Mouse (Mus musculus) embryo, embryonic 9.5 days (tissue): Measurements from ENCODE around the gene Usp47.
A peak's percentile ranks its signal among the peaks of the same experiment; 100 is the strongest.

Experiments used
- DNase-seq: peaks from one replicate; pipeline ENCODE4 v3.0.0-alpha.2; 2017; ENCODE audit errors: extremely low spot score

Gene Usp47

GRCm38 (mm10) chr7:112121866-112122500 is 98.7 kb downstream of the Usp47 start:
- DNase-seq = peak; percentile 9

DNA sequence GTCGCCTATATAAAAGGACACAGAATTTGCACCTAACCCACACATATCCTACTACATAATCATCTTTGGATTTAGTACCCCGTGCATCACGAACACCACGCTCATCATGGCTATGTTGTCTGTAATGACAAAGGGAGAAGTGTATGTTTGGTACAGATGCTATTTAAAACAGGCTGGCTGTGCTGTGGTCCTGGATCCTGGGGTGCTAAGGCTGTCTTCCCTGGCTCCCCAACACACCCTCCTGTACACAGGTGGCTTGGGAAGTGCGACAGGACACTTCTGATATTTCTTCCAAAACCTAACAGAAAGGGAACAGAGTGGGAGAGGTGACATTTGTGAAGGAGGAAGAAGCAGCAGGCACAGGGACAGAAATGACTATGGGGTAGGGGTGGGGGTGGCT is 100.3 kb downstream of the Usp47 start:
- DNase-seq = no peak

GRCm38 (mm10) chr7:112125625-112126260 is 102.4 kb downstream of the Usp47 start:
- no peak for DNase-seq

GRCm38 (mm10) chr7:112127085-112127637 is 103.9 kb downstream of the Usp47 start:
- DNase-seq = no peak

DNA sequence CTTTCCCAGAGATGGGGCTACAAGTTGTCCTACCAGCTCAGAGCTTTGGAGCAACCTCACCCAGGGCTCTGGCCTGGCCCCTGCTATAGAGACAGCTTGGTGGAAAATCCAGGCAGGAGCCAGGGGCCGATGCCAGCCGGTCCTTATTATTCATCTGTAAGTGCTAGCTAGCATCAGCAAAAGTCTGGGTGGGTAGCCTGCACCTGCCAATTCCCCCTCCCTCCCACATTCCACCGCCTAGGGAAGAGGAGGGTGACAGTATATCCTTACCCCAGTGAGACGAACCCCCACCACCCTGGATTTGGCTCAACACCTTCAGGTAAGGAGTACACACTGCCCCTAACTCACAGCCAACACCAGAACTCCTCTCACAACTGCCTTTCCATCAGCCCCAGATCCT is 104.7 kb downstream of the Usp47 start:
- no peak for DNase-seq

- no peak for DNase-seq
These were observed 105.5 kb downstream of the Usp47 start for GRCm38 (mm10) chr7:112128810-112129209.

GRCm38 (mm10) chr7:112129851-112130250 is 106.5 kb downstream of the Usp47 start:
- DNase-seq = no peak

DNA sequence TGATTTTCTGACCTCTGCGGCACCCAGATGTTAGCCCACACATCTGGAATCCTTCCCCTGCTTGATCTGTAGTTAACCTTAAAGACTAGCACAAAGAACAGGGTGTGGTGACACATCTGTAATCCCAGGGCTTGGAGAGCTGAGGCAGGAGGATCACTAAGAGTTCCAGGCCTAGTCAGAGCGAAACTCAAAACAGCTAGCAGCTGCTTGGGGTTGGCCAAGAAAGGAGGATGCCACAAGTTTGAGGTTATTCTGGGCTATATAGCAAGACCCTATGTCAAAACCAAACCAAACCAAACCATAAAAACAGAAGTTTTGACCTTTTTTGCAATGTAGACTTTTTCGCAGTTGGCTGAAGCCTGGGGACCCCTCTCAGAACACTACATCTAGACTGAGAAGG is 107.4 kb downstream of the Usp47 start:
- DNase-seq = no peak

DNA sequence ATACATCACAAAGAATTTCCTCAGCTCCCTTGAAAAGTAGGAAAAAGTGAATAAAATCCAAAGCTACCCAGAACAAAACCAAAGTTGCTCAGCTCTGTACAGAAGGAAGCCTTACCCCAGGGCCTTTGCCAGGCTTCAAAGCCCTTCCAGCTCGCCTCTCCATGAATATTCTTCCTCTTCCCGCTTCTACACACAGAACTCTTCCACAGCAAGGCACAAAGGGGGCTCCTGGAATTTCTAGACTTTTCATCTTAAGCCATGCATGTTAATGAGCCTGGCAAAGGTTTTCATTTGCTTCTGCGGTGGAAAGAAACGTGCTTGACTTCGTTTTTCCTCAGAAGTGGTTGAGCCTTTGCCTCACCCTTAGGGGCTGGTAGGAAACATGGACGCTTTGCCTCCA is 108.7 kb downstream of the Usp47 start:
- DNase-seq = no peak

DNA sequence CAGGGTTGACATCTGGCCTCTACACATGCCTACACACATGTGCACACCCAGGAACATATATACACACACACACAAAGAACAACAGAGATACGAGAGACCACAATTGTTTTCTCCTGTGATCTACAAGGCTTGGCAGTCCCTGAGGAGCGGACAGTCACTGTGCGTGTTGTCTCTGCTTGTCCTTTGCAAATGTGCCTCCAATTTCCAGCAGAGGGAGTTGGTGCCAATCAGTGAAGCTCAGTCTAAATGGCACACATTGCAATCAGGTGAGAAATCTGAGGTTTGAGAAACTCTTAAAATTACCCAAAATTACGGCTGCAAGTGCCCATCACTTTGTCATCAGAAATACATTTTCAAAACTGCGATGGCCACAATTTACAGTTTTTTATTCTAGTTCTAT is 110.0 kb downstream of the Usp47 start:
- no peak for DNase-seq

DNA sequence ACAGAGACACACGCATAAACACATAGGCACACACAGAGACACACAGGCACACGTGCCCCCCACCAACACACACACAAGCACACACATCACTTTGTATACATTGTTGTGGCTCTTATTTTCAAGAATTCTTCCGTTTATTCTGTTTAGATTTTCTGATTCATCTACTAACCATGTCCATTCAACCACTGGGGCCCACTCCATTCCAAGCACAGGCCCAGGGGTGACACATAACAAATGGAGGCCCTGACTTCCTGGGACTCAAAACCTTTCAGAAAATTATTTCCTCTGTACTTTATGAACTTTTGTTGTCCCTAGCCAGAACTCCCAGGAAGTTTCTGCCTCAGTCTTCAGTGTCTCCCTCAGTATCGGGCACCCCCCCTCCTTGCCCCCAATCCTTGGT is 111.9 kb downstream of the Usp47 start:
- DNase-seq = no peak

DNA sequence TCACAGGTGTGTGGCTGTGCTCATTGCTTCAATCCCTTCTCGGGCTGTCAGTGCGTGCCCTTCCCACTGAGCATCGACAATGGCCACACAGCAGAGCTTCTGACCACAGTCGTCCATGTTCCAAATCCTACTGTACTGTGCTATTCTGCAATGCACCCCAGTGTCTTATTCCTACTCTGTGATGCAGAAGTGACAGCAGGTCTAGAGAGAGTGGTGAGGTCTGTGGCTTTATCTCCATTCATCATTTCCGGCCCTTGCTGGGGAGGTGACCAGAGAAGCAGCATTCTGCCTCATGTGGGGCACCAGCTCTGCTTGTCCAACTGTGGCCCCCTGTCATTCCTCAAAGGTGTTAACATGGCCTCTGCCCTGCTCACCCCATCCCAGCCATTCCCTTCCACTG is 113.2 kb downstream of the Usp47 start:
- DNase-seq = no peak

DNA sequence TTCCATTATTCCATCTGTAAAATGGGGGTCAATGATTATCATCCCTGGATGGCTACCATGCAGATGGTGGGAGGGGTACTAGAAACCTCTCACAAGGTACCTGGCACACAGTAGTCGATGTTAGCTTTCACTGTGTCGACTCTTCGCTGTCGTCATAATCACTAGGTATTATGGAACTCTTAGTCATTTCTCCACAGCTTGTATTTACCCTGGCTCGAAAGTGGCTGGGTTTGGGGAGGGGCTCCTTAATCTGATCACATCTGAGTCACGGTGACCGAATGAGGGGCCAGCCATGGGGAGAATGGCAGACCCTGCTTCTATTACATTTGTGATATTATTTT is 114.8 kb downstream of the Usp47 start:
- DNase-seq = no peak

DNA sequence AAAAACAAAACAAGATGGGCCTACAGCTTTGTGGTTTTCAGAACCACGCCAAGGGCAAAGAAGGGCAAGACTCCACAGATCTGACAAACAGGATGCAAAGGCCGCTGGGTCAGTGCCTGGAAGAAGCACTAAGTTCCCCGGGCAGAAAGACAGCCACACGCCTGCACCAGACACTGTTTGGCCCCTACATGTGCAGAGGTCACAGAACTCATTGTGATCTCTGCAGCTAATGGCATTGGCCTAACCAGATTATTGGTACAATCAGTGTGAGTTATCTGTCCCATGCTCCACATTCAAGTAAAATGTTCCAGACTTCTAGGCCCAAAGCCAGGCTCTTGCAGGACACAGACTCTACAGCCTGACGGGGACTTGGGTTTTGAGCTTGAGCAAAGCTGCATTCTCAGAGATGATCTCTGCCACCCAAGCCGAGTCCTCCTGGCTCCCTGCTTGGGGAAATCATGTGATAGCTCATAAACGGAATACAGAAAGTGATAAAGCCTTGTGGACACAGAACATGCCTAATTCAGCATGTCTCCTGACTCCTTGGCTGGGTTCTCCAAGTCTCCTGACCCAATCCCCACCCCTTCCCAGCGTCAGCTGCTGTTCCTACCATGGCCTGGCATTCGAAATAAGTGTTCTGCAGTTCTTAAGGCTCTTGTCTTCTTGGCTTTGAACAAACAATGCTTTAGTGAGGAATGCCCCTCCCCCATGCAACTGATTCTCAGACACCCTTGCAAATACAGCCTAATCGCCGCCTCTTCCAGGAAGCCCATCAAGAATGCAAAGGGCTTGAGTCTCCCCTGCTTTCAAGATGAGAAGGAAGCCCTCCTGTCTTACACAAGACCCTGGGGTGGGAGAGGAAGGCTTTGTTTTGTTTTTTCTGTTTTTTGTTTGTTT is 115.5 kb downstream of the Usp47 start:
- no peak for DNase-seq

- no peak for DNase-seq
These were observed 117.4 kb downstream of the Usp47 start for GRCm38 (mm10) chr7:112140725-112141124.

- DNase-seq = no peak
These were observed 119.3 kb downstream of the Usp47 start for GRCm38 (mm10) chr7:112142616-112143015.

GRCm38 (mm10) chr7:112143090-112143500 is 119.8 kb downstream of the Usp47 start:
- DNase-seq = no peak

DNA sequence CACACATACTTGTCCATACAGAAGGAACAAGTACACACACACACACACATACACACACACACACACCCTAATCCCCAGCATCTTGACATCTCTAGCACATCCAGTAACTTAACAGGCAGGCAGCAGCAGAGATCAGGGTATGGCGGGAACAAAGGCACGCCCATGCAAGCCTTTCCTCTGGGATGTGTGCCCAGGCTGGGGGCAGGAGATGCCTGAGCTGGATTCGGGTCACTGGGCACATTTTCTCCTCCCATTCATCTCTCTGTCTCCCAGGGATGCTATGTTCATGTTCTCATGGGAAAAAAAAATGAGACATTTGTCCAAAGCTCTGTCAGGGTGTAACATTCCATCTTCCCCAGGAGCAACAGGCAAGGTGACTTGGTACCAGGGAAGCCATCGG is 120.7 kb downstream of the Usp47 start:
- DNase-seq = no peak

GRCm38 (mm10) chr7:112144646-112145179 is 121.4 kb downstream of the Usp47 start:
- no peak for DNase-seq

- no peak for DNase-seq
These were observed 124.7 kb downstream of the Usp47 start for GRCm38 (mm10) chr7:112147979-112148378.

DNA sequence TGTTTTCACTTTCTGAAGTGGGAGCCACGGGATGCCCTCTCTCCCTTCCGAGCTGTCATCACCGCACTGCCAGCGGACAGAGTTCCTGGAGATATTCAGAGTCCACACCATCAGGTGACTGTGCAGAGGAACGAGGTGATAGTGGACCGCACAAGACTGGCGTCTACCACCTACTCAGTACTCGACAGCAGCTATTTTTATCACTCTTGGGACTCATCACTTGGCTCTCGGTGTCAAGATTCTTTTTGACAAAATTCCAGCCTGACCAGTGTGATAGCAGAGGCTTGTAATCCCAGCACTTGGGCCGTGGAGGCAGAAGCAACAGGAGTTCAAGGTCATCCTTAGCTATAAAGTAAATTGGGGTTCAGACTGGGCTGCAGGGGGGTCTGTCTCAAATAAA is 125.8 kb downstream of the Usp47 start:
- no peak for DNase-seq

GRCm38 (mm10) chr7:112154445-112154844 is 131.1 kb downstream of the Usp47 start:
- no peak for DNase-seq
